Mouse (Mus musculus): Measurements from ENCODE around the gene Atl2. TPM values are rescaled to one million over a fixed set of nuclear protein-coding genes. Genes with fewer than 3 reads are reported as not detected.

The Atl2 gene
- 10.8 and 11.1 TPM in 2 replicates for polyA plus RNA-seq (2012; rRNA removed; ENCODE audit: low replicate concordance)

GRCm38 (mm10) chr17:79895911-79896423 is at the start of gene Atl2:
Gene Atl2, minus strand, starts transcription at chr17:79896123.

Other genes starting within 250 kb of the Atl2 start
- 2.7 and 3.0 TPM in 2 replicates for gene Cyp1b1, start 181.1 kb downstream of the Atl2 start, polyA plus RNA-seq (2012; rRNA removed; ENCODE audit: low replicate concordance)
- gene Hnrnpll, start 166.2 kb upstream of the Atl2 start, polyA plus RNA-seq (2012; rRNA removed; ENCODE audit: low replicate concordance), result 6.3 and 8.7 TPM in 2 replicates
- 43.3 and 63.9 TPM in 2 replicates for gene Galm, start 231.3 kb upstream of the Atl2 start, polyA plus RNA-seq (2012; rRNA removed; ENCODE audit: low replicate concordance)